Mouse (Mus musculus) liver, adult 2 months (tissue): ENCODE results near the gene Ctdspl. TPM values are rescaled to one million over a fixed set of nuclear protein-coding genes. Genes with fewer than 3 reads are reported as not detected.

Experiments
- DNase-seq: peaks from one replicate; pipeline ENCODE4 v3.0.0-alpha.2; 2011; ENCODE audit warnings: low read depth, low spot score; ENCODE audit errors: extremely low read depth
- H3K27ac ChIP-seq: fragments of 200-500 bp; replicated peaks from 2 replicates; pipeline ENCODE4 v1.5.1; 2012; ENCODE audit warnings: low read depth, mild to moderate bottlenecking, control low read depth, inconsistent platforms, low read length; ENCODE audit not compliant: insufficient read depth
- H3K27me3 ChIP-seq: fragments of 200-500 bp; 2 replicates; pipeline ENCODE4 v1.6.1; 2012; ENCODE audit warnings: mild to moderate bottlenecking, moderate library complexity, low read length, inconsistent platforms; ENCODE audit not compliant: control insufficient read depth, insufficient read depth
- H3K36me3 ChIP-seq: fragments of 200-500 bp; 2 replicates; pipeline ENCODE4 v1.6.1; 2012; ENCODE audit warnings: low read length, inconsistent platforms; ENCODE audit not compliant: control insufficient read depth, insufficient read depth
- H3K4me1 ChIP-seq: fragments of 200-500 bp; 2 replicates; pipeline ENCODE4 v1.6.1; 2011; ENCODE audit warnings: low read length; ENCODE audit not compliant: control insufficient read depth, insufficient read depth
- H3K4me3 ChIP-seq: fragments of 200-500 bp; 2 replicates; pipeline ENCODE4 v1.5.1; 2011; ENCODE audit warnings: low read depth, mild to moderate bottlenecking, control low read depth, low read length, moderate library complexity; ENCODE audit not compliant: insufficient read depth
- H3K79me2 ChIP-seq: fragments of 200-500 bp; 2 replicates; pipeline ENCODE4 v1.6.1; 2012; ENCODE audit warnings: inconsistent platforms, mild to moderate bottlenecking, low read length, moderate library complexity; ENCODE audit not compliant: control insufficient read depth, insufficient read depth
- H3K9ac ChIP-seq: fragments of 200-500 bp; 2 replicates; pipeline ENCODE4 v1.6.1; 2012; ENCODE audit warnings: low read depth, mild to moderate bottlenecking, control low read depth, inconsistent platforms, low read length
- CTCF ChIP-seq: fragments of 200-500 bp; IDR thresholded peaks from 2 replicates; pipeline ENCODE4 v1.5.1; 2011; ENCODE audit warnings: low read depth, low read length, control low read depth
- POLR2A ChIP-seq: fragments of 200-500 bp; IDR thresholded peaks from 2 replicates; pipeline ENCODE4 v1.6.1; 2011; ENCODE audit warnings: low read length, control low read depth; ENCODE audit not compliant: insufficient read depth; ENCODE audit errors: extremely low read depth
- WGBS: fragments of 180-500 bp; shearing (Covaris S2); methylation state at CpG from one replicate; pipeline ENCODE4 v1.1.7; 2018; 5-methylcytosine and 5-hydroxymethylcytosine counted together
- polyA plus RNA-seq: library from polyadenylated mRNA; depleted of rRNA; stranded (reverse); fragments of >200 nt; gene quantifications from 2 replicates; pipeline ENCODE4 v1.2.3, GENCODE M21; 2012
- total RNA-seq: library from RNA; depleted of rRNA; stranded (reverse); fragments of >200 nt; gene quantifications from 2 replicates; pipeline ENCODE4 v1.2.3, GENCODE M21; 2014

The Ctdspl gene
- total and polyA plus RNA-seq, 2 experiments = 2.5 to 3.5 TPM

GRCm38 (mm10) chr9:118936071-118936470, 9.8 kb downstream of the Ctdspl start:
- H3K9ac ChIP-seq = no peak overlapping the region
- DNase-seq = no peak
- 73% methylated on average over 12 of the region's 12 CpGs for WGBS
- no peak overlapping the region for H3K4me3 ChIP-seq
- no peak for TF ChIP-seq POLR2A
- TF ChIP-seq CTCF = no peak
- no peaks in the 10 kb centered on the region; the same call in 1 of the 2 replicates for H3K79me2 ChIP-seq
- no peaks in the 10 kb centered on the region for H3K27me3 ChIP-seq
- peaks cover 13% of the 10 kb centered on the region; the same call in 1 of the 2 replicates for H3K4me1 ChIP-seq
- H3K27ac ChIP-seq = peak overlapping the region; percentile 31; the same call in 1 of the 2 replicates
- H3K36me3 ChIP-seq = no peaks in the 10 kb centered on the region

- TF ChIP-seq CTCF = no peak
- no peak for TF ChIP-seq POLR2A
- Histone ChIP-seq H3K4me3 (no peak overlapping the region), H3K79me2 (no peaks in the 10 kb centered on the region; the same call in 1 of the 2 replicates), H3K9ac (no peak overlapping the region), H3K27ac (no peak overlapping the region), H3K27me3 (no peaks in the 10 kb centered on the region), H3K36me3 (no peaks in the 10 kb centered on the region), H3K4me1 (peaks cover 13% of the 10 kb centered on the region; the same call in 1 of the 2 replicates)
- 35% methylated on average over 3 of the region's 3 CpGs for WGBS
- DNase-seq = peak; percentile 42
Measured at GRCm38 (mm10) chr9:118937515-118937914, 11.3 kb downstream of the Ctdspl start.

- Histone ChIP-seq H3K79me2 (no peaks in the 10 kb centered on the region; the same call in 1 of the 2 replicates), H3K4me1 (peaks cover 17% of the 10 kb centered on the region; the same call in 1 of the 2 replicates), H3K27me3 (no peaks in the 10 kb centered on the region), H3K9ac (no peak overlapping the region), H3K4me3 (no peak overlapping the region), H3K27ac (no peak overlapping the region), H3K36me3 (no peaks in the 10 kb centered on the region)
- 10% methylated on average over 13 of the region's 13 CpGs for WGBS
- TF ChIP-seq POLR2A (no peak), CTCF (no peak)
- DNase-seq = peak; percentile 66
Measured at GRCm38 (mm10) chr9:118939410-118939809, 13.2 kb downstream of the Ctdspl start.

GRCm38 (mm10) chr9:118939831-118940230, 13.6 kb downstream of the Ctdspl start:
- H3K27ac ChIP-seq = no peak overlapping the region

GRCm38 (mm10) chr9:118940591-118941207, 14.4 kb downstream of the Ctdspl start:
- DNase-seq = no peak
- Histone ChIP-seq H3K4me1 (peaks cover 15% of the 10 kb centered on the region; the same call in 1 of the 2 replicates), H3K27ac (no peak overlapping the region), H3K36me3 (no peaks in the 10 kb centered on the region), H3K9ac (no peak overlapping the region), H3K4me3 (no peak overlapping the region), H3K27me3 (no peaks in the 10 kb centered on the region), H3K79me2 (no peaks in the 10 kb centered on the region; the same call in 1 of the 2 replicates)
- WGBS = 71% methylated on average over 12 of the region's 12 CpGs
- TF ChIP-seq CTCF (no peak), POLR2A (no peak)

More at GRCm38 (mm10) chr9:118939831-118940230, 13.6 kb downstream of the Ctdspl start:
- TF ChIP-seq CTCF (no peak), POLR2A (no peak)
- WGBS = 54% methylated on average over 12 of the region's 12 CpGs
- H3K9ac ChIP-seq = no peak overlapping the region
- peaks cover 17% of the 10 kb centered on the region; the same call in 1 of the 2 replicates for H3K4me1 ChIP-seq
- H3K79me2 ChIP-seq = no peaks in the 10 kb centered on the region; the same call in 1 of the 2 replicates
- no peaks in the 10 kb centered on the region for H3K36me3 ChIP-seq
- H3K4me3 ChIP-seq = no peak overlapping the region
- peak; percentile 53 for DNase-seq
- no peaks in the 10 kb centered on the region for H3K27me3 ChIP-seq

- Histone ChIP-seq H3K79me2 (no peaks in the 10 kb centered on the region), H3K9ac (no peak overlapping the region), H3K4me1 (peaks cover 13% of the 10 kb centered on the region; the same call in 1 of the 2 replicates), H3K4me3 (no peak overlapping the region), H3K27me3 (no peaks in the 10 kb centered on the region), H3K36me3 (no peaks in the 10 kb centered on the region), H3K27ac (no peak overlapping the region)
- DNase-seq = no peak
- no peak for TF ChIP-seq POLR2A
- TF ChIP-seq CTCF = no peak
- WGBS = 85% methylated on average over 4 of the region's 4 CpGs
Measured at GRCm38 (mm10) chr9:118942030-118942429, 15.8 kb downstream of the Ctdspl start.
